Mouse (Mus musculus) inflammation-experienced regulatory T-cells, adult 6 months (primary cell): ENCODE measurements around the gene Pmpcb. TPM values are rescaled to one million over a fixed set of nuclear protein-coding genes. Genes with fewer than 3 reads are reported as not detected.

ENCODE experiments used
- ATAC-seq: one replicate; pipeline ENCODE4 v1.8.0; 2017
- polyA plus RNA-seq, 3 experiments: library from polyadenylated mRNA; unstranded; fragments of 100-300 nt; shearing (Covaris generic); gene quantifications; one replicate each; pipeline ENCODE4 v1.2.1; 2017

The Pmpcb gene
- polyA plus RNA-seq, 3 experiments from 2014 or later, result 79.0 to 84.3 (median 82.6) TPM

- no peak for ATAC-seq
Measured at GRCm38 (mm10) chr5:21804837-21805236, 67.9 kb downstream of the Pmpcb start.

Other genes starting within 250 kb of the Pmpcb start
- not detected for gene Lrrc17, start 193.6 kb upstream of the Pmpcb start, polyA plus RNA-seq
- under 1 TPM in 1 of 3 experiments, not detected in 2; 0.31 TPM for gene Fbxl13, start 91.5 kb upstream of the Pmpcb start, polyA plus RNA-seq
- gene Armc10, start 91.3 kb upstream of the Pmpcb start, polyA plus RNA-seq, result 10 to 100 TPM; 31.2 to 38.3 (median 33.2) TPM
- 1 to 10 TPM; 2.0 to 3.9 (median 2.6) TPM for gene Napepld, start 35.7 kb upstream of the Pmpcb start, polyA plus RNA-seq
- 10 to 100 TPM; 35.8 to 48.6 (median 41.4) TPM for gene Dnajc2, start 48.1 kb downstream of the Pmpcb start, polyA plus RNA-seq
- 100 to 1,000 TPM; 141 to 170 (median 159) TPM for gene Psmc2, start 48.1 kb downstream of the Pmpcb start, polyA plus RNA-seq
- gene Slc26a5, start 128.5 kb downstream of the Pmpcb start, polyA plus RNA-seq, result not detected